Mouse (Mus musculus): ENCODE results near the gene Pdzd2.

Pdzd2 gene

GRCm38 (mm10) chr15:12468625-12469024 is 271.1 kb downstream of the Pdzd2 start:
- no peak for DNase-seq

GRCm38 (mm10) chr15:12465748-12466147 is 274.0 kb downstream of the Pdzd2 start:
- DNase-seq, result no peak

- no peak for DNase-seq
These were observed 282.9 kb downstream of the Pdzd2 start for GRCm38 (mm10) chr15:12456808-12457207.

- DNase-seq, result no peak
These were observed 286.4 kb downstream of the Pdzd2 start for GRCm38 (mm10) chr15:12453343-12453742.

- no peak for DNase-seq
These were observed 287.4 kb downstream of the Pdzd2 start for GRCm38 (mm10) chr15:12452141-12452995.

- no peak for DNase-seq
These were observed 288.3 kb downstream of the Pdzd2 start for GRCm38 (mm10) chr15:12451448-12451847.

GRCm38 (mm10) chr15:12450790-12451189 is 288.9 kb downstream of the Pdzd2 start:
- no peak for DNase-seq

- no peak for DNase-seq
These were observed 290.4 kb downstream of the Pdzd2 start for GRCm38 (mm10) chr15:12449321-12449720.

- peak; percentile 9 for DNase-seq
These were observed 292.7 kb downstream of the Pdzd2 start for GRCm38 (mm10) chr15:12447021-12447434.

GRCm38 (mm10) chr15:12444551-12444950 is 295.2 kb downstream of the Pdzd2 start:
- DNase-seq, result no peak

- DNase-seq, result peak; percentile 9
These were observed 300.4 kb downstream of the Pdzd2 start for GRCm38 (mm10) chr15:12439351-12439751.

- no peak for DNase-seq
These were observed 301.0 kb downstream of the Pdzd2 start for GRCm38 (mm10) chr15:12438691-12439090.

- no peak for DNase-seq
These were observed 301.6 kb downstream of the Pdzd2 start for GRCm38 (mm10) chr15:12438081-12438480.

- peak; percentile 76 for DNase-seq
These were observed 303.8 kb downstream of the Pdzd2 start for GRCm38 (mm10) chr15:12435910-12436309.

GRCm38 (mm10) chr15:12433893-12434599 is 305.7 kb downstream of the Pdzd2 start:
- DNase-seq, result no peak

- DNase-seq, result no peak
These were observed 306.8 kb downstream of the Pdzd2 start for GRCm38 (mm10) chr15:12432879-12433278.

GRCm38 (mm10) chr15:12432320-12432719 is 307.4 kb downstream of the Pdzd2 start:
- no peak for DNase-seq

GRCm38 (mm10) chr15:12431684-12432083 is 308.0 kb downstream of the Pdzd2 start:
- DNase-seq, result no peak

GRCm38 (mm10) chr15:12431188-12431587 is 308.5 kb downstream of the Pdzd2 start:
- no peak for DNase-seq

GRCm38 (mm10) chr15:12430670-12431069 is 309.1 kb downstream of the Pdzd2 start:
- DNase-seq, result no peak

- peak; percentile 10 for DNase-seq
These were observed 309.9 kb downstream of the Pdzd2 start for GRCm38 (mm10) chr15:12429572-12430431.

GRCm38 (mm10) chr15:12427818-12428217 is 311.9 kb downstream of the Pdzd2 start:
- no peak for DNase-seq

- DNase-seq, result no peak
These were observed 313.4 kb downstream of the Pdzd2 start for GRCm38 (mm10) chr15:12426342-12426741.

All from thymus, postnatal 14 days (tissue).